Mouse (Mus musculus): ENCODE data around the gene P2ry6.
A peak's percentile ranks its signal among the peaks of the same experiment; 100 is the strongest.

The P2ry6 gene

DNA sequence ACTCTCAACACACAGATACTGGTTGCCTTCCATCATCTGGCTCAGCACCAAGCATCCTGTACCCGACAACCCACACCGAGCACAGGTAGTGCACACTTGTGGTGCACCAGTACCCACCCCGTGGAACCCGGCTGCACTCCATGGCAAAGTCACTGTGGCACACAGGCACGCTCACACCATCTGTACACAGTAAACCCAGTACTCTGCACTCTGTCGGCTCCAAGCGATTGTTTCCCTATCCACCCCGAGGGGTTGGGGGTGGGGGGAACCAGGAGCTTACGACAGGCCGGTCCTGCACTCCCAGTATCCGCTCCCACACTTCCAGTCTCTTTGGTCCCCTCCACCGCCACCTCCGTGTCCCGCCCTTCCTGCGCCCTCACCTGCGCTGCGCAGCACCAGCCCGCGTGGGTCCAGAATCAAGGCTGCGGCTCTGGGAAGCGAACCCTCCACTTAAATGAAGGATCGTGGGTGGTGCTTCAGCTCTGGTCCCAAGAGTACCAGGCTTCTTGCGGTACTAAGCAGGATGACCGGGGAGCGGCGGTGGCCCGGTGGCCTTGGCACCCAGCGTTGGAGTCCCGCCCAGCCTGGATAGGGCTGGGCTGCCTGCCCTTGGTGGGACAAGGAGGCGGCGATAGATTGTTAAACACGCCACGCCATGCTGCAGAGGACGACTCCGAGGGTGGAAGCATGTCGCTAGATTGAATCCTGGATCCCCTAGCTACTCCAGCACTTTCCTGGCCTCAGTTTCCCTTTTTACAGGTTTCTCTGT is at the start of gene P2ry6:
TSS of gene P2ry6 (minus strand) at position 515 of the 769 bp plus-strand sequence.
- DNase-seq: no peak

DNA sequence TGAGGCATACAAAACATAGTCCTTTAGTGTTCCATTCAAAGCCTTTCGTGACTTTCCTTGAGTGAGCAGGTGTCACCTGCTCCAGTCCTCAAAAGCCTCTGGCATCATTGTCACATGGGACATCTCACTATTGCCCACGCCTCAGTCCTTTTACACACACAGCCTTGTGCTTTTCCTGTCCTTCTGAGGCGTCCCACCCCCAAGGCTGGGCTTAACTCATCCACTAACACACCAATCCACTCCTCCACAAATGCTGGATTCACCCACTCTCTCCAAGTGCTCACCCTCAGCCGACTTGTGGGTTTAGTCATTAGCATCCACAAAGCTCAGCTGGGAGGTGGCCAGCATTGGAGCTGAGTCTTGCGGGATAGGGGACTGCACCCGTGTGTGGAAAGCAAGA is 43.0 kb upstream of the P2ry6 start:
- no peak for DNase-seq

DNA sequence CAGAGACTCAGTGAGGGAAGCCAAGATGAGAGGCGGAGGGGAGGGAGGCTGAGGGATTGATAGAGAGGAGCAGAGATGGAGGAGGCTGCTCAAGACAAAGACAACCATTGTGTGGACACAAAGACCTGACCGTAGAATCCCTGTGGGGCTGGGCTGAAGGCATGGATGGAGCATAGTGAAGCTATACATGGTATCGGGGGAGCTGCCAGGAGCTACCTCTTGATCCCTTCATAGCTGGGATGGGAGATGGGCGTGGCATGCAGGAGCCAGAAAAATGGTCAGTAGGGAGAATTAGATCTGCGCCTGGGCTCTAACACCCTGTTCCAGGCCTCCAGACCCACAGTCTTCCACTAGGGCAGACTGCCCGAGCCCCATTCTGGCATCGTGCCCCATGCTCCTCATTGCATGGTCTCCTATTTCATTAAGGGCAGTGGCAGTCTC is 42.6 kb upstream of the P2ry6 start:
- no peak for DNase-seq

DNA sequence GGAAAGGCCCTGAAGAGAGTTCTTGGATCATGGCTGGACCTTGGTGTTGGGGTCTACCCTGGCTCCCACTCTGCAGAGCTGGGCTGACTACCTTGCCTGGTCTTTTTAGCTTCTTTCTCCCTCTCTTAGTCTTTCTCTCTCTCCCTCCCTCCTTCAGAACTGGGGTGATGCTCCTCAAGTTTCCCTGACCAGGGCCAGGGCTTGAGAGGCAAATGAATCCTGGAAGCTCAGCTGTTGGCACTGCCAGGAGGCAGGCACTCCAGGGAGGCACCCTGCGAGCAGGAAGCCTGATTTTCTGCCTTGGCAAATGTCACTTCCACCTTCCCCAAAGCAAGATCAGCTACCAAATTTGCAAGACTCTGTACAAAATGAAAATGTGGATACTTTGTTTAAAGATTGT is 40.5 kb upstream of the P2ry6 start:
- no peak for DNase-seq

DNA sequence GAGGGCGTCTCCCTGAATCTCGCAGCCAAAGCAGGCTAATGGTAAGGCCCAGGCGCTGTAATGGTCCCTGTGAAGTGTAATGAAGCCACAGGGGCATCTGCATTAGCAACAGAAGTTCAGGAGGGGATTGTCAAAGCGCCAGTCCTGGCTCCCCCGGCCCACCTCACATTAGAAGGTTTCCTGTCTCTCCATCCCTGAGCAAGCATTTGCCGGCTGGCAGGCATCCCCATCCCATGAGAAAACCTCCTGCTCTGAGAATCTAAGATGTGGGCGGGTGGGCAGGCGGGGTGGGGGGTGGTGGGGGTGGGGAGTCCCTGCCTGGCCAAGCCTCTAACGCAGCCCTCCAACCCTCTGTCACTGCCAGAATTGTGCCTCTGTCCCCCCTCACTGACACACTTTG is 39.6 kb upstream of the P2ry6 start:
- no peak for DNase-seq

DNA sequence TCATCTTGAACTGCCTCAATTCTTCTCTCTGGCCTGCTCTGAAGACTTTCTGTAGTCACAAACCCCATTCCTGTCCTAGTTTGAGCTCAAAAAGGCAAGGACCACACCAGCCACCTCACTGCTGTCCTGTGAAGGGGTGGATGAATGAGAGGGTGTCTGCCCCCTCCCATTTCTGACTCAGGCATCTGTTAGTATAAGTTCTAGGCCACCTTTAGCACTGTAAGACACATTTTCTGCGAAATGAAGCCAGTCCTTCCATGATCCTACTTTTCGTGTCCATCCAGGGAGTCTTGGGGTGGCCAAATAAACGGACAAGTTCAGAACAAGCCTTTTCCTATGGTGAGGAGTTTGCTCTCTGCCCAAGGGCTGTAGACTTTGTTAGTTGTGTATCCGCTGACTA is 38.1 kb upstream of the P2ry6 start, which contains the start of gene P2ry2:
TSS of gene P2ry2 (minus strand) at position 326 of the 400 bp plus-strand sequence.
- DNase-seq: no peak

DNA sequence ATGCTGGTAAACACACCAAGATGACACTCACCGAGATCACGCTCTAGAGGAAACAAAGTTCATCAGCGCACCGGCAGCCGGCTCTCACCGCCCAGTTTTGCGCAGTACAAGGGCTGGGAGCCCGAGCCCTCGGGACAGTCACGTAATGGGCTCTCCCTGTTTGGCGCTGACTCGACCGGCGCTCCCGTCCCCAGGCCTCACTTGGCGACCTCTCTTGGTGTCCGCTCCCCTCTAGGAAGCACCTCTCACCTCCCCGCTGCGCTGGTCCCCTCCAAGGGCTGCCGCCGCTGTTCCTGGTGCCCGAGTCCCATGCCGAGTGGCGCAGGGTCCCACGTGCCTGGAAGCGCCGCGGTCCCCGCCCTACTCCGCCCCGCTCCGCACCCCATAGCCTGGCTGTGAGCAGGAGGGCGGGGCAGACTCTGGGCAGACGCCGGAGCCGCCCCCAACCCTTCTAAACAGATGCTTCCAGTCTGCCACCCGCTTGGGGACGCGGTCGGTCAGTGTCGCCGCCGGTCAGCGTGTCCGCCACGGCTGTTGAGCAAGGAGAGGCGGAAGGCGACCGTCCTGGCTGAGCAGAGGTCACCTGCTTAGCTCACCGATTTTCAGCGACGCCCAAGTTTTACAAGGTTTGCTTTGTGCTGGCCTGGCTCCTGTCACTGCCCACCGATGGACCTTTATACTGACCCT is 37.4 kb upstream of the P2ry6 start:
- peak; percentile 64 for DNase-seq

DNA sequence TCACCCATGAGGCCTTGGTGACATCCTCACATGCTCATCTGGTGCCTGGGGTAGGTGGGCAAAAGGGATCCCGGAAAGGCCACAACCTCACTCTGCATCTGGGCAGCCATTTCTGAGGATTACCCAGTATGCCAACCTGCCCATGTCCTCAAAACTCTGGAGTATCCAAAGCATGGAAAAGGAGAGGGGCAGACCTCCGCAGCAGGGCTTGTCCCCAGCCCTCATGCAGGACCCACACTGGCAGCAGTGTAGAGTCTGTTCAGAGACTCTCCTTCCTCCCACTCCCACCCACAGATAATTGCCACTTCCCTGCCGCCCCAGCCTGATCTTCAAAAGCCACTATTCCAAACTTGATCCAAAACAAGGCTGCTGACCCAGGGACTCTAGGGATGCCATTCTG is 36.3 kb upstream of the P2ry6 start:
- no peak for DNase-seq

DNA sequence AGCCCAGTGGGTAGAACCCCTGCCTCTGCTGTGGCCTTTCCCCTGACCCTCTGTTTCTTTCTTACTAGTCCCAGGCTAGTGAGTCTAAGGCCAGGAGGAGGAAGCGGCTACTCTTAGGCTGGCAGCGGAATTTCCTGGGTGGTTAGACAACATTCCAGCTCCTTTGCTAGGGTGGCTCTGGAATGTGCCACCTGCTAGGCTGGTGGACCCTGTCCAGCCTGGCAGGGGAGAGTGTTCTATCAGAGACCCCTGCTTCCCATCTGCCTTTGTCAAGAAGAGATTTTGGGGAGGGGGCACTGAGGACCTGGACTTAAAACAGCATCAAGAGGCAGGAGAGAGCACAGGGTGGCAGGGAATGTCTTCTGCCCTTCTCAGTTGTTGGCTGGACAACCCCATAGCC is 31.8 kb upstream of the P2ry6 start:
- no peak for DNase-seq

DNA sequence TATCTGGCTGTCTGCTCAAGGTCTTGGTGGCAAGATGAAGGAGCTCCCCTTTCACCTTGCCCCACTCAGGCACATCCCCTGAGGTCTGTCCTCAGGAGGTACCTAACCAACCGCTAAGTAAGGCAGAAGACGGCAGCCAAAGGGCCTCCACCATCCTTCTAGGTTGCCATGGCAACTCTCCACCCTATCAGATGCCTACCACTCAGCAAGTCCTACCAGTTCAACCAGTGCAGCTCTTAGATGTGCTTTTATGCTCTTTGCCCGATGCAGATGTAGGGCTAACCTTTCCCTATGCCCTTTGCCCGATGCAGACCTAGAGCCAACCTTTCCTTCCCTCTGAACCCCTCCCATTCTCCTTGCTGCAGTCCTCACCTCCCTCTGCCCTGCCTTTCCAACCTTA is 30.7 kb upstream of the P2ry6 start:
- no peak for DNase-seq

DNA sequence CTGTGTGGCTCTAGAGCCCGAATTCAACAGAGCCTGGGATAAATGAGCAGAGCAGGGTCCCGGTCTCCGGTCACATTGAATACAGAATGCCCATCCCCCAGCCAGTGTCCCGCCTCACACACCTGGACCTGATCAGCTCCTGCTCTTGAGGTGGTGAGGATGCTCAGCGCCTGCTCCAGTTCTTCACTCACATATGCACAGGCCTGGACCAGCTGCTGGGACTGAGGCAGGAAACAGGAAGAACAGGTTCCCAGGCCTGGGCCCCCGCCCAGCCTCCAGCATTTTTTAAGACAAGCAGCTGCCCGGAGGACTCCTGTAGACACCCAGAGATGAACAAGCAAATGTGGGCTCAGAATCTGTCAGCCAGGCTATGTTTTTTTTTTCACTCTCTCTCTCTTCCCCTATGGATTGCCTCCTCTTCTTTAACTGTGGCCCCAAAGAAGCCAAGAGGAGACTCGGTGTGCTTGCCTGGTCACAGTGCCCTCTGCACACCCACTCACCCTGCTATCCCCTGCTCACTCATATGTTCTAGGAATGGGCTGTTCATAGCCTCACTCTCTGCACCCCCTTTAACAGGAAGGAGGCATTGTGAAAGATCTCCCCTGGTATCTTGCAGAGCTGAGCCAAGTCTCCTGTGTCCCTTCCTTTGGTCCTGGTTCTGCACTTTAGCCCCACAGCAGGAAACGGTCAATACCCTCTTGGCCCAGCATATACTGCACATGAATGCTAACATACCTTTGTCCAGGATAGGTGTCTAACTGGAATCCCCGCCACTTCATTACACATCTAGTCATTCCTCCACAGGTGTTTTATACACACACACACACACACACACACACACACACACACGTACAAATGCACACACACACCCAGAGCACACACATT is 29.2 kb upstream of the P2ry6 start:
- DNase-seq: no peak

DNA sequence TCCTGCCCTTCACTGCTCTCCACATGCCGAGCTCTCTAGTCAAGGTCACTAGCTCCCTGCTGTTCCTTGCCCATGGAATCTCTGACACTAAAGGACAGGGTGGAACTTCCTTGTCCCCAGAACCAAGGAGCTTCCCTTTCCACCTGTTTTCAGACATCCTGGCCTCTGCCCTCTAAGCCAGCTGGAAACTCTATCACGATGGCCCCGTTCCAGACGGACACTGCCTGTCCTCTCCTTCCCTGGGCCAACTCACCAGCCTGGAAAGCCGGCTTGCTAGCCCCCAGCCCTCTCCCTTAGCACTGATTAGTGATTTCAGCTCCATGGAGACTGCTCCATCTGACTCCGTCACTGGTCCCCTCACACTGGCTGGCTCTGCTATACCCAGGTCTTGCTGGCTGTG is 27.8 kb upstream of the P2ry6 start:
- DNase-seq: no peak

DNA sequence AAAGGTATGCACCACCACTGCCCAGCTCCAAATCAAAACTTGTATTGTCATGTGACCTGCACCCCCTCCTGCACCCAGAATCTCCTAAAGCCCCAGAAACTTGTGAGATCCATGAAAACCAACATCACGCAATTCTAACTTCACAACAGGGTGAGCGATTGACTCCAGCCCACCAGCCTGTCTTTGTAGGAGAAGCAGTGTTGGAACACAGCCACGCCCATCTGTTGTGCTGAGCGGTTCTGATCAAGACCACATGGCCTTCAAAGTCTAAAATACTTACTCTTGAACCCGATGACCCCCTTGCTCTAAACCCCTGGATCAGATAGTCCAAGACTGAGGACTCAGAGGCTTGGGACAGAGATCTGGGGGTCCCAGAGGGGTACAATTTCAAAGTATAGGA is 25.2 kb upstream of the P2ry6 start:
- no peak for DNase-seq

DNA sequence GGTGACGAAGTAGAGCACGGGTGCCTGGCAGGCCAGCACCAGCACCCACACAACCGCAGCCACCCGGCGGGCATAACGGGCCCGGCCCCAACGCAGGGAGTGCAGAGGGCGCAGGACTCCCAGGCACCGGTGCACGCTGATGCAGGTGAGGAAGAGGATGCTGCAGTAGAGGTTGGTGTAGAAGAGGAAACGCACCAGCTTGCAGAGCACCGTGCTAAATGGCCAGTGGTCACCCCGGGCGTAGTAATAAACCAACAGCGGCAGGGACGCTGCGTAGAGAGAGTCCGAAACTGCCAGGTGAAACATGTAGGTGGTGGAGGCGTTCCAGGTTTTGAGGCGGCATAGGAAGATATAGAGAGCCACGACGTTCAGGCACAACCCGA is 24.1 kb upstream of the P2ry6 start:
- DNase-seq: no peak

DNA sequence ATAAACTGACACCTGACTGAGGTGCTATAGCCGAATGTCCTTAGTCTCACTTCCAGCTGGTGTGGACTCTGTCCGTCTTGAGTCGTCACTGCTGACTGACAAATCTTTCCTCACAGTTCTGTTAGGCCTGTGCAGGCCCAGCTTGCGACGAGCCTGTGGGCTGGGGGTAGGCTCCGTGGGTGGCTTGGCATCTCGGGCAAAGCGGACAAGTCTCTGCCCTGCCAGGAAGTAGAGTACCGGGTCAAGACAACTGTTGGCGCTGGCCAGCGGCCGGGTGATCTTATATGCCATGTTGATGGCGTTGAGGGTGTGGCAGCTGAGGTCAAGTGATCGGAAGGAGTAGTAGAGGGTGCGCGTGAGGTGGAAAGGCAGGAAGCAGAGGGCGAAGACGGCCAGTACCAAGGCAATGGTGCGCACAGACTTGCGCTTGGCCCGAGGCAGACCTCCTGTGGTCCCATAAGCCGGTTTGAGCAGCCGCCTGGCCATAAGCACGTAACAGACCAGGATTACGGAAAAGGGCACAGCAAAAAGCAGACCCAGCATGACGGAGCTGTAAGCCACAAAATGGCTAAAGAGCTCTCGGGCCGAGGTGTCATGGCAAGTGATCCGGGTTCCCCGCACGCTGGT is 23.6 kb upstream of the P2ry6 start:
- no peak for DNase-seq

DNA sequence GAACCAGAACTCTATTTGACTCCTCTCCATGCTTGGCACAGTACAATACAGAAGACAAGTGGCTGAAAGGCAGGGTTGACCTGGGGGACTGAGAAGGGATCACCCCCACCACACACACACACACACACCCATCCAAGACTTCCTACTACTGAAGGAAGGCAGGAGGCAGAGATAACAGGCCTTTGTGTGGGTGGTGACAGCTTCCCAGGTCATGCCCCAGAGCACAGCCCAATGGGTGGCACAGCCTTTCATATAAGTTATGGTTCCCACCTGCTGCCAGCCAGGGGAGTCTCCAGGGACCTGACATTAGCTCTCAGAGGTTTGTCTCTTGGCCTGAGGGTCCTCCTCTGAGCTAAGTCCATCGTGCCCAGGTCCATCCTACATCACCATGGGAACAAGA is 22.8 kb upstream of the P2ry6 start:
- no peak for DNase-seq

DNA sequence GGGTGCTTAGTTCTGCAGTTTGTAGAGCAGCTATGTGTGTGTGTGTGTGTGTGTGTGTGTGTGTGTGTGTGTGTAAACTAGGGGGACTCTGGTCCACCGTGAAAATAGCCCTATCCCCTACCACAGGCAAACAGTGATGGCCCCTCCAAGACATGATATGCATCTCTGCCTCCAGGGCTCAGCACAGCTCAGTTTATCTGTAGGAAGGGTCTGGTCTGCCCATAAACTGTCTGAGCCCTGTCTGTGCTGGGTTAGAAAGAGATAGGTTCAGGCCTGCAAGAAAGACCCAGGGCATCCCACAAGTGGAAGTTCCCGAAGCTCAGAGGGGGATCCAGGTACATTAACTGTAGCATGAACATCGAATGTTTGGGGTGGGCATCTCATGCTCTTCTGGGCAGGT is 21.5 kb upstream of the P2ry6 start:
- DNase-seq: no peak

DNA sequence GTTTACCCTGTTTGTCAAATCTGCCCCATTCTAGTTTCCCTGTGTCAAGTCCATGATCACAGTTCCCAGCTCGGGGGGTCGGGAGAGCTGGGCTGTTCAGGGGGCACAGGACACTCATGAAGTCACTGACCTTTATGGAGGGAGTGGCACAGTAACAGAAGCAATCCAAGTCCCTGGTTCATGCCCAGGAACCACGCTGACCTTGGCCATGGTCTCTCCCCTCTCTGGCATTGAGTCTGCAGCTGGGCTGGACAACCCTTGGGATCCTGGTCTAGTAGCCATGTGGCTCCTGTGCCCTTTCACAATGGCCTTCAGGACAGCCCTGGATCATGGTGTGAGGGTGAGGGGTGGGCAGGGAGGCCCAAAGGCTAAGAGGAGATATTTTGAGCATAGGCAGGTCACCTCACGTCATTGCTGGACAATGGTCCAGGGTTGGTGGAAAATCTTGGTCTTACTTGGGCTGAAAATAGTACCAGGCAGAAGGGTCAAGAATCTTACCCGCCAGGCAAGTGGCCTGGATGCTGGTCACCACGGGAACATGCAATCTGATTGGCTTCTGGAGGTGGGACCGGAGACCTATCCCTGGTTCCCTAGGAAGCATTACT is 20.9 kb upstream of the P2ry6 start:
- no peak for DNase-seq

DNA sequence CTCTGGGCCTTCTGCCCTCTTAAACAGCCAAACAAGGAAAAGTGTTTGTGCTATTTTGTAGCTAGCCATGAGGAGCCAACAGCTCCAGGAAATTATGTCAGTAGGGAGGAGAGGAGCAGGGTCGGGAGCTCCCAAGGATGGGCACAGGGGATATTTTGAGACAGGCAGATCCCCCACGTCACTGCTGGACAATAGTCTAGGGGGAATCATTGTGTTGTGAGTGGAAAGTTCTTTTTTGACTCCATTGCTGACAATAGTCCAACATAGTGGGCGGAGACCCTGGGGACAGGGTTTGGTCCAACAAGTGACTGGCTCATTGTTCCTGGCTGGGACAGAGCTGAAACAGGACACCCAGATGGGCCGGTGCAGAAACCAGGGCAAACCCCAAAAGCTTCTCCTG is 18.7 kb upstream of the P2ry6 start:
- no peak for DNase-seq

DNA sequence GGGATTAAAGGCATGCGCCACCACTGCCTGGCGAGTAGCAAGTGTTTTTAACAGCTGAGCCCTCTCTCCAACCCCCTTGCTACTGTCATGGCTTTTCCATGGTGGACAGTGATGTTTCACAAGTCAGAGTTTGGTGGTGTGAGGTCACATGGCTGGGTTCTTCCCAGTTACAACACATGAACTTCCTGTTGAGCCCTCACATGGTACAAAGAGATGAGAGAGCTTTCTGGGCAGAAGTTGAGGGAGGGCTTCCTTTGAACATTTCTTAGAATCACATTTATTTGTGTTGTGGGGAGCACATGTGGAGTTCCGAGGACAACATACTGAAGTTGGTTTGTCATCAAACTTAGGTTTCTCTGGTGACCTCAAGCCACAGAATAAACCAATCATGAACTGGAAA is 17.5 kb upstream of the P2ry6 start:
- DNase-seq: no peak

DNA sequence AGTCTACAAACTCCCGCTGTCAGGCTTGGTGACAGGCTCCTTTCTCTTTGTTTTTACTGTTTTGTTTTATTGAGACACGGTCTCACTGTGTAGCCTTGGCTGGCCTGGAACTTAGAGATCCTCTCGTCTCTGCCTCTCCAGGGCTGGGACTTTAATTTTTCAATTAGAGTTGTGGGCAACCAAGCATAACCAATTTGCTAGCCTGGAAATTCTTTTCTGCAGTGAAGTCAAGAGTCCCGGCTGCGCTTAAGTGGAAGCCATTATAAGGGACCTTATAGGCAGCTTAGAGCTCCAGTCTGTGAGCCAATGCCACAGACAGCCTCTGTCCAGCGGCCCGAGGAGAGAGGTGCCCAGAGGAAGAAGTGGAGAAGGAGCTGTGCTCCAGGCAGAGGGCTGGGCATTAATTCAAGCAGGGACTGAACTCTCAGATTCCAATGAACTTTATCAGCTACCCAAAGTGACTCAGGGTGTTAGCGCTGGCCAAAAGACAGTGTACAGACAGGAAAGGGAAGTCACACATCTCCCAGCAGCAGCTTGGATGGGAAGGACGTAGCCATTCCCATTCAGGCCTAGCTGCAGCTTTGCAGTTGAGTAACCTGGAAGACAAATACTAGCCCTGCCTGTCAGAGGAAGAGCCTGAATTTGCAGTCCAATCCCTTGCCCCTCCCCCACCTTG is 16.3 kb upstream of the P2ry6 start:
- DNase-seq: no peak

DNA sequence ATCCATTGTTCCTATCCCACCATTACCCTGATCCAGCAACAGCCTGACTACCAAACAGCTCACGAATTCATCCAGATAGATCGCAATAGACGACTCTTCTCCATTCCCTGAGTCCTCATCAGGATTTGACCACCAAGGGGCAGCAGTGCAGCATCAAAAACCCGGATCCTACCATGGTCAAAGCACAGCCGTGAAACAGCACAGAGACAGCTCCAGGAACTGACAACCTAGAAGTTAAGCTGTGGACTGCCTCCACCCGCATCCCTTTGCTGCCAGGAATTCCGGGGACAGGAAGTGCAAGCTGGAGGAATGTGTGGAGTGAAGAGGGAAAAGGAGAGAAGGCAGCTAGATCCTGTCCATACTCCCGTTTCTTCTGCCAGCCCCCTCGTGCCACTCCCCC is 13.6 kb upstream of the P2ry6 start:
- peak; percentile 26 for DNase-seq

Measured in thymus, postnatal 14 days (tissue).